ENCODE assay signal across 8 mouse cellular contexts in the genomic region with DNA sequence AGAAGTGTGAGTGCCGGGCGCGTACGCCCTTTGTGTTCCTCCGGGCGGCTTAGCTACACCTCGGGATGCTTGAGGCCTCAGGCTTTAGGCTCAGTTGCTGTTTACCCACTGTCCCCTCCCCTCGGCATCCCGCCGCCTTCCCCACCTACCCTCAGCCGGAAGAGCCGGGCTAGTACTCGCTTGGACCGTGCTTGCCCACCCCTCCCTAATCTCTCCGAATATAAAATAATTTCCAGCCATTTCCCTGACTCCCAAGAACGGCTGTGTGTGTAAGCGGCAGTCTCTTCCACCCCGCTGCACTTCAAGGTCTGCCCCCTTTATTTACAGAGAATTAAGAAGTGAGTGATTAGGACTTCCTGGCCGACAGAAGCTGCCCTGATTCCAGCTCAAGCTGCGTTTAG. TPM values are rescaled to one million over a fixed set of nuclear protein-coding genes. Genes with fewer than 3 reads are reported as not detected.
DNase-seq lines count a peak whose midpoint lies in the region; ATAC-seq and TF ChIP-seq lines count a peak whose summit lies in the region.

No protein-coding gene starts in this region.

- no peak for TF ChIP-seq CTCF in bone marrow macrophage, adult 2 months (IDR thresholded peaks at IDR 0.05; ENCODE audit: low read depth, low read length)
- TF ChIP-seq CTCF in midbrain, postnatal 0 days (IDR thresholded peaks at IDR 0.05): no peak

- H3K27me3 ChIP-seq in heart, embryonic 13.5 days (replicated peaks): no peaks in the 10 kb centered on the region
- peaks cover 81% of the 10 kb centered on the region for H3K27me3 ChIP-seq in limb, embryonic 12.5 days
- 0 out of 2 replicates have a peak, but pooled peaks cover 4% of the 10 kb centered on the region for H3K27me3 ChIP-seq in midbrain, postnatal 0 days (ENCODE audit: insufficient read depth, low read length)

- peak overlapping the region; percentile 90 for H3K4me2 ChIP-seq in heart, embryonic 13.5 days
- peak overlapping the region; percentile 82 for H3K4me2 ChIP-seq in limb, embryonic 12.5 days
- H3K4me2 ChIP-seq in midbrain, postnatal 0 days (ENCODE audit: low read depth, low read length, poor library complexity, severe bottlenecking): peak overlapping the region; percentile 74

- ATAC-seq in heart, embryonic 13.5 days (ENCODE audit: extremely low read depth, insufficient number of reproducible peaks, low FRiP score, low TSS enrichment): no peak
- no peak for ATAC-seq in limb, embryonic 12.5 days (ENCODE audit: insufficient number of reproducible peaks, insufficient read depth, low FRiP score, low TSS enrichment, low read depth)
- no peak for ATAC-seq in midbrain, postnatal 0 days (ENCODE audit: low FRiP score)

- H3K9ac ChIP-seq in heart, embryonic 13.5 days: peak overlapping the region; percentile 100
- peak overlapping the region; percentile 74 for H3K9ac ChIP-seq in limb, embryonic 12.5 days (replicated peaks)
- H3K9ac ChIP-seq in midbrain, postnatal 0 days (replicated peaks; ENCODE audit: low read length, poor library complexity, severe bottlenecking): peak overlapping the region; percentile 69

- H3K4me1 ChIP-seq in bone marrow macrophage, adult 2 months (ENCODE audit: control insufficient read depth, insufficient read depth, low read length): no peaks in the 10 kb centered on the region; the same call in 1 of the 2 replicates
- H3K4me1 ChIP-seq in heart, embryonic 13.5 days: peaks cover 38% of the 10 kb centered on the region
- peaks cover 36% of the 10 kb centered on the region for H3K4me1 ChIP-seq in limb, embryonic 12.5 days (replicated peaks)
- H3K4me1 ChIP-seq in midbrain, postnatal 0 days (ENCODE audit: insufficient read depth, low read length): no peaks in the 10 kb centered on the region

- H3K36me3 ChIP-seq in heart, embryonic 13.5 days: peaks cover 32% of the 10 kb centered on the region
- H3K36me3 ChIP-seq in limb, embryonic 12.5 days: no peaks in the 10 kb centered on the region
- no peaks in the 10 kb centered on the region for H3K36me3 ChIP-seq in midbrain, postnatal 0 days (ENCODE audit: insufficient read depth, low read length)

- WGBS in heart, embryonic 13.5 days: 1% methylated on average over 20 of the region's 20 CpGs
- under 1% methylated on average over 20 of the region's 20 CpGs for WGBS in limb, embryonic 12.5 days
- WGBS in midbrain, postnatal 0 days: 2% methylated on average over 20 of the region's 20 CpGs

- H3K4me3 ChIP-seq in bone marrow macrophage, adult 2 months (ENCODE audit: insufficient read depth, low read length): peak overlapping the region; percentile 14; the same call in 1 of the 2 replicates
- H3K4me3 ChIP-seq in heart, embryonic 13.5 days: peak overlapping the region; percentile 92
- peak overlapping the region; percentile 50 for H3K4me3 ChIP-seq in limb, embryonic 12.5 days (replicated peaks)
- H3K4me3 ChIP-seq in midbrain, postnatal 0 days (ENCODE audit: low read depth, low read length): peak overlapping the region; percentile 56

- H3K9me3 ChIP-seq in heart, embryonic 13.5 days: no peaks in the 10 kb centered on the region
- H3K9me3 ChIP-seq in limb, embryonic 12.5 days: no peaks in the 10 kb centered on the region
- H3K9me3 ChIP-seq in midbrain, postnatal 0 days (ENCODE audit: low read length): no peaks in the 10 kb centered on the region

- H3K27ac ChIP-seq in bone marrow macrophage, adult 2 months (ENCODE audit: insufficient read depth, low read depth, low read length): no peak overlapping the region
- H3K27ac ChIP-seq in heart, embryonic 13.5 days (replicated peaks): peak overlapping the region; percentile 98
- peak overlapping the region; percentile 86 for H3K27ac ChIP-seq in limb, embryonic 12.5 days
- H3K27ac ChIP-seq in midbrain, postnatal 0 days (ENCODE audit: low read depth, low read length): peak overlapping the region; percentile 84

- DNase-seq in 3T3-L1 (ENCODE audit: low read depth, low spot score) (peak; percentile 69), MN1 (ENCODE audit: low spot score) (no peak)
- no peak for DNase-seq in midbrain, postnatal 0 days (ENCODE audit: low spot score)
- no peak for DNase-seq in urinary bladder, postnatal 4 days (ENCODE audit: low spot score in 2 of 2)
- no peak for DNase-seq in left cerebral cortex, adult 9 months (ENCODE audit: low spot score in 2 of 2)

- TF ChIP-seq POLR2A in bone marrow macrophage, adult 2 months (IDR thresholded peaks at IDR 0.05; ENCODE audit: borderline replicate concordance, low read depth, low read length): no peak

RNA-seq across cellular contexts. Expression of gene Meis2, which starts 3.4 kb away (rescaled TPM):
- polyA plus RNA-seq in bone marrow macrophage, adult 2 months (2012; ENCODE audit: insufficient read depth, insufficient read length, missing spikeins): not detected in 2 replicates
- 30.1 and 32.0 TPM in 2 replicates for polyA plus RNA-seq in heart, embryonic 13.5 days (2015; fragmentation: Nextera tagmentation; extraction: Ambion mirVana)
- 20.5 and 24.4 TPM in 2 replicates for polyA plus RNA-seq in limb, embryonic 12.5 days (2016; fragmentation: Nextera tagmentation; extraction: Ambion mirVana)
- 121 and 147 TPM in 2 replicates for total RNA-seq in midbrain, postnatal 0 days (2014; rRNA removed)
- 52.1 and 58.3 TPM in 2 replicates for polyA plus RNA-seq in midbrain, postnatal 0 days (2015; fragmentation: Nextera tagmentation; extraction: Ambion mirVana)

Comparison
In these comparisons a context has a peak if more than half of its experiments do, and no peak if none do; other contexts are left out.
1. H3K4me3 ChIP-seq: peak in every context shown above with its lines; median percentile 92 in heart, embryonic 13.5 days; 56 in midbrain, postnatal 0 days; 50 in limb, embryonic 12.5 days; 14 in bone marrow macrophage, adult 2 months.
2. RNA of gene Meis2, which starts 3.4 kb away (polyA plus RNA-seq): 52.1 to 58.3 TPM in midbrain, postnatal 0 days, 30.1 to 32.0 TPM in heart, embryonic 13.5 days and 20.5 to 24.4 TPM in limb, embryonic 12.5 days; not detected in bone marrow macrophage, adult 2 months; every median in the first group is over 10 times any median in the second.
3. Peak in every context shown above with its lines, with median percentiles within 50 percentile points of each other: H3K4me2 ChIP-seq and H3K9ac ChIP-seq.